Mouse (Mus musculus): ENCODE measurements around the gene Exog. TPM values are rescaled to one million over a fixed set of nuclear protein-coding genes. Genes with fewer than 3 reads are reported as not detected.

Exog gene
- 1 to 10 TPM; 1.6 to 2.3 TPM for total RNA-seq (2021)
- long read RNA-seq, experiment 1, partial matches to known transcripts = 1 of 5 reads
- long read RNA-seq, experiment 1, other reads (novel, unspliced or antisense) = 0 of 5 reads
- long read RNA-seq, experiment 2, partial matches to known transcripts = 0 of 3 reads
- long read RNA-seq, experiment 2, other reads (novel, unspliced or antisense) = 2 of 3 reads

DNA sequence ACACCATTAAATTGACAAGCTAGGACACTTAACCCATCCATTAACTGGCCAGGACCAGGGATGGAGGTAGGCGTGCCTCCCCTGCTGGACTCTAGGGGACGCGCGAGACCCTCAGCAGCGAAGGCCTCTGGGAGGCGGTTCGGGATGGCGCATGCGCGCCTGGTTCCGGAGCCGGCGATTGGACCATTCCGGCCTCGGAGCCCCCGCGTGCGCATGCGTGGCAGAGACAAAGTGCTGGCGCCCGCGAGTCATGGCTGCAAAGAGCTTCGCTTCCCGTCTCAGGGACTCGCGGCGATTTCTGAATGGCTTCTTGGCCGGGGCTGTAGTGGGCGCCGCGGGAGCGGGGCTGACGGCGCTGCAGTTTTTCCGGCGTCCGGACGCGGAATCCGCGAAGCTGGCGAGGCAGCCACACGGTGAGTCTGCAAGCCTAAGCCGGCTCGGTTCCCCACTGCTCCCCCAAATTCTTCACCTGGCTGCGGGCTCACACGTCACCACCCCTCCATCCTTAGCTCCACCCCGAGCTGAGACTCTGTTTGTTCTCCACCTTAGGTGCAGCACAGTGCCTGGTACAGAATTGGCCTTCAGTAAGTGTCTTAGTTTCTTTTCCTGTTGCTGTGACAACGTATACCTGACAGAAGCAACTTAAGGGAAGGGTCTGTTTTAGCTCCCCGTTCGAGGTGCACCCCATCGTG lies at the start of gene Exog:
Exog (plus strand) TSS at position 206 of the 692 bp plus-strand sequence.
- intact Hi-C loops (cut with DNase I) = no loop called here
- peak; percentile 99 for DNase-seq
- Histone ChIP-seq H3K4me3 (peak within 1 kb of the TSS; percentile 91), H3K27ac (peak within 1 kb of the TSS; percentile 84)
- peak; percentile 74 for TF ChIP-seq CTCF (IDR thresholded peaks at IDR 0.05)

- intact Hi-C loops (cut with DNase I) = loop anchor here (2.0 kb wide), 1 partner anchor 45 kb away; the partner anchor contains the start of gene Xylb
- DNase-seq = no peak
- Histone ChIP-seq H3K4me3 (peak overlapping the region; percentile 95), H3K27ac (peak overlapping the region; percentile 93)
- no peak for TF ChIP-seq CTCF (IDR thresholded peaks at IDR 0.05)
These were observed 43.4 kb upstream of the Exog start for GRCm38 (mm10) chr9:119401351-119401750.

DNA sequence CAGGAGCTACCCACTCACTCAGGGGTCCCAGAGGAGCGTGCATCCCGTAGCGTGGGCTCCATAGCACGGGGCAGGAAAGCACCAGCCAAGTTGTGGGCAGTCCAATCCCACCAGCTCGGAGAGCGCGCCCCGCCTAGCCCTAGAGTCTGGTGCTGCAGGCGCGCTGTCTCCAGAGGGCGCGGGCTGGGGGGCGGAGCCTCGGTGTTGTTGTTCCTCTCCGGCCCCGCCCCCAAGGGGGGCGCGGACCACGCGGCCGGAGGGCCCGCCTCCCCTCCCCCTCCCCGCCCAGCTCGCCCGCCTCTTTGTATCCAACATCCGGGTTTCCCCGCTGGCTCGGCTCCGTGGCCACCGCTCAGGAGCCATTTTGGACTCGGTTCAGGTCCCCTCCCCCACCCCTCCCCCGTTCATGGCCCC lies 42.9 kb upstream of the Exog start, which contains the start of gene Acvr2b:
Acvr2b (plus strand) TSS at position 318 of the 414 bp plus-strand sequence.
- DNase-seq = peak; percentile 97
- Histone ChIP-seq H3K27ac (peak within 1 kb of the TSS; percentile 93), H3K4me3 (peak within 1 kb of the TSS; percentile 95)
- intact Hi-C loops (cut with DNase I) = loop anchor here (2.0 kb wide), 2 partner anchors 25 to 45 kb away; partner anchors contain the start of gene Xylb
- TF ChIP-seq CTCF (IDR thresholded peaks at IDR 0.05) = peak; percentile 61

- peak overlapping the region; percentile 93 for H3K27ac ChIP-seq
- H3K4me3 ChIP-seq = peak overlapping the region; percentile 95
- intact Hi-C loops (cut with DNase I) = loop anchor here (2.0 kb wide), 1 partner anchor 24 kb away; no protein-coding TSS in a partner anchor
- peak; percentile 25; the same call in 1 of the 2 replicates for TF ChIP-seq CTCF (IDR thresholded peaks at IDR 0.05)
- DNase-seq = peak; percentile 76
These were observed 42.2 kb upstream of the Exog start for GRCm38 (mm10) chr9:119402253-119403235.

DNA sequence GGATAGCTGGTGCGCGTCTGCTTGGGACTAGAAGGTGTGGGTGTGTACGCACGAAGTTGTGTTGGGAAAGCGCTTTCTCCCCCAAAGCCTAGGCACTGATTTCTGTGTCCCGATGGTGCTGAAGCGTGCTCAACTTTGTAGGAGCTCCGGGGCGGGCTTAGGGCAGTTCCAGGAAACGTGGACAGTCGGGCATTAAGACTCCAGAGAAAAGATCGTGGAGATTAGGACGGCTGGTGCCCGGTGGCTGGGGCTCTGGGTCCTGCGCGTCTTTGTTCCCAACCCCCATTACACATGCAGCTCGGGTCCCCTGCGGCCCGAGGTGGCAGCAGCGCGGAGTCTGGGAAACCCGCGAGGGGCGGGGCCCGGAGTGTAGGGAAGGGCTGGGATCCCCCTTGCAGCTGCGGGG lies 41.5 kb upstream of the Exog start:
- no peak for TF ChIP-seq CTCF (IDR thresholded peaks at IDR 0.05)
- intact Hi-C loops (cut with DNase I) = loop anchor here (2.0 kb wide), 1 partner anchor 24 kb away; no protein-coding TSS in a partner anchor
- DNase-seq = peak; percentile 62
- H3K27ac ChIP-seq = peak overlapping the region; percentile 93
- peak overlapping the region; percentile 95 for H3K4me3 ChIP-seq

- DNase-seq = no peak
- TF ChIP-seq CTCF (IDR thresholded peaks at IDR 0.05) = no peak
- Histone ChIP-seq H3K27ac (no peak overlapping the region), H3K4me3 (no peak overlapping the region)
- intact Hi-C loops (cut with DNase I) = no loop called here
These were observed 40.7 kb upstream of the Exog start for GRCm38 (mm10) chr9:119404090-119404489.

- intact Hi-C loops (cut with DNase I) = no loop called here
- DNase-seq = peak; percentile 83
- TF ChIP-seq CTCF (IDR thresholded peaks at IDR 0.05) = no peak
- Histone ChIP-seq H3K27ac (peak overlapping the region; percentile 95), H3K4me3 (peak overlapping the region; percentile 80)
These were observed 36.9 kb upstream of the Exog start for GRCm38 (mm10) chr9:119407884-119408283.

DNA sequence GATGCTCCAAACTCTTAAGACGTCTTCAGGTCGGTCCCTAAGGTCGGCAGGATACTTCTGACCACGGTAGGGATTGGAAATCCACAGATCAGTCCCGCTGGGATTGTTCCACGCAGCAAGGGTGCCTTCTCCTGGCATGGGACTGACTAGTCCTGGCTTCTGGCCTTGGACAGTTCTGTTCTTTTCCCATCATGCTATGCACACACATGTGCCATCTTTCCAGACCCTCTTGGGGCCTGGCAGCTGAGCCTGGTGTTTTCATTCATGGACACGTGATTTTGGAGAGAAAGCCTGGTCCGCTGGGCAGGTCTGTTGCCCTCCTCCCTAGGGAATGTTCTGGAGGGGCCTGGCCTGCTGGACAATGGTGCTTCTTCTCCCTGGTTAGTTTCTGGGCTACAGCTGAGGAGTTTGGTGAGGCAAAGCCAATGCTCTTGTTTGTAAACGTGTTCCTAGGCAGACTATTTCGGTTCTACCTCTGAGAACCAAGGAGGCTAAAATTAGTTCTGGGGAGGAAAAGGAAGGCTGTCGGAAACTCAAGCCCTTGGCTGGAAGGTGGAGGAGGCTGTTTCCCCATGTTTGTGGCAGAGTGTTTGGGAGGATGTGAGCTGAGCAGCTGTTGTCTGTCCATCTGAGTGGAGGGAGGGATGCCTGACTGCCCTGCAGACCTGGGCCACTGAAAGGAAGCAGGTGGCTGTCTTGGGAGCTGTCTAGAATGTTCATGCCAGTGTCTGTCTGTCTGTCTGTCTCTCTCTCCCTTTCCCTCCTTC lies 35.7 kb upstream of the Exog start:
- DNase-seq = peak; percentile 80
- peak overlapping the region; percentile 80 for H3K4me3 ChIP-seq
- H3K27ac ChIP-seq = peak overlapping the region; percentile 95
- intact Hi-C loops (cut with DNase I) = no loop called here
- TF ChIP-seq CTCF (IDR thresholded peaks at IDR 0.05) = no peak

DNA sequence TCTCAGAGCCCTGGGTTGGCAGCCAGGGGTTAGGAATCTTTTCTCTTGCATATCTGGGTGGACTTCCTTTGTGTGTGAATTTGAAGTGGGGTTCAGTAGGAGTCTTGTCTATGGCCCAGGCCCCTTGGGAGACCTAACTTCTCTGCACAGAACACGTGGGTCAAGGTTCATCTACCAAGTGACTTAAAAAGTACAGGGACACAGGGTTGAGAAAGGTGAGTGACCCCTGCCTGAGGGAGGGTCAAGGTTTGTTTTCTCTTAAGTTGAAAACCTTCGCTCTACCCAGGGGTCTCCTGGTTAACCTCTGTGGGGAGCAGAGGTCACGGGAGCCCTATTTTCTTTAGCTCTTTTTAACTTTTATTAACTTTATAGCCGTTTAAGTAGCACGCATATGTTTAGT lies 34.9 kb upstream of the Exog start:
- DNase-seq = peak; percentile 11
- TF ChIP-seq CTCF (IDR thresholded peaks at IDR 0.05) = no peak
- Histone ChIP-seq H3K27ac (peak overlapping the region; percentile 95), H3K4me3 (peak overlapping the region; percentile 80)
- intact Hi-C loops (cut with DNase I) = no loop called here

GRCm38 (mm10) chr9:119418025-119418424 lies 26.7 kb upstream of the Exog start:
- DNase-seq = no peak
- Histone ChIP-seq H3K4me3 (0 out of 2 replicates have a peak overlapping the region, but pooled peaks have one; percentile 13), H3K27ac (peak overlapping the region; percentile 70)
- intact Hi-C loops (cut with DNase I) = no loop called here
- no peak for TF ChIP-seq CTCF (IDR thresholded peaks at IDR 0.05)

GRCm38 (mm10) chr9:119419852-119420438 lies 24.8 kb upstream of the Exog start:
- peak overlapping the region; percentile 21; the same call in 1 of the 2 replicates for H3K27ac ChIP-seq
- intact Hi-C loops (cut with DNase I) = no loop called here
- DNase-seq = peak; percentile 20
- H3K4me3 ChIP-seq = no peak overlapping the region
- TF ChIP-seq CTCF (IDR thresholded peaks at IDR 0.05) = no peak
